Mouse (Mus musculus) left cerebral cortex, adult 9 months (tissue): ENCODE measurements at regions not wholly inside any gene's neighbourhood (a gene's known extent, or its start where the extent isn't known, plus 50 kb on each side); places are given as distances from the start of the nearest gene placed in this dataset.

Source experiments
- DNase-seq, 2 experiments: peaks; one replicate each; pipeline ENCODE4 v3.0.0; 2022; ENCODE audit warnings: low spot score in 2 of 2

GRCm38 (mm10) chr16:65916831-65917230 is 101.8 kb downstream of the Vgll3 start:
- no peak for DNase-seq

- DNase-seq, result no peak
Observed at GRCm38 (mm10) chr16:65925986-65926385, 110.9 kb downstream of the Vgll3 start.

- no peak for DNase-seq
Observed at GRCm38 (mm10) chr16:65963829-65964228, 148.8 kb downstream of the Vgll3 start.

GRCm38 (mm10) chr16:65964260-65964659 is 149.2 kb downstream of the Vgll3 start:
- DNase-seq, result no peak

GRCm38 (mm10) chr16:65977075-65977474 is 162.0 kb downstream of the Vgll3 start:
- DNase-seq, result no peak

GRCm38 (mm10) chr16:65987186-65987585 is 172.1 kb downstream of the Vgll3 start:
- no peak for DNase-seq

GRCm38 (mm10) chr16:65999343-65999742 is 184.3 kb downstream of the Vgll3 start:
- DNase-seq, result no peak

- DNase-seq, result no peak
Observed at GRCm38 (mm10) chr16:66000728-66001273, 185.7 kb downstream of the Vgll3 start.

GRCm38 (mm10) chr16:66004689-66005088 is 189.6 kb downstream of the Vgll3 start:
- DNase-seq, result no peak

GRCm38 (mm10) chr16:66005954-66006580 is 191.0 kb downstream of the Vgll3 start:
- DNase-seq, result peak in 1 of 2 experiments; percentile 44

GRCm38 (mm10) chr16:66013608-66014007 is 198.6 kb downstream of the Vgll3 start:
- peak in 1 of 2 experiments; percentile 4 for DNase-seq

- DNase-seq, result no peak
Observed at GRCm38 (mm10) chr16:66014861-66015602, 200.0 kb downstream of the Vgll3 start.

GRCm38 (mm10) chr16:66017040-66017439 is 202.0 kb downstream of the Vgll3 start:
- no peak for DNase-seq

- DNase-seq, result no peak
Observed at GRCm38 (mm10) chr16:66023397-66023796, 208.3 kb downstream of the Vgll3 start.
